ENCODE assay signal across 14 mouse cellular contexts in the genomic region with DNA sequence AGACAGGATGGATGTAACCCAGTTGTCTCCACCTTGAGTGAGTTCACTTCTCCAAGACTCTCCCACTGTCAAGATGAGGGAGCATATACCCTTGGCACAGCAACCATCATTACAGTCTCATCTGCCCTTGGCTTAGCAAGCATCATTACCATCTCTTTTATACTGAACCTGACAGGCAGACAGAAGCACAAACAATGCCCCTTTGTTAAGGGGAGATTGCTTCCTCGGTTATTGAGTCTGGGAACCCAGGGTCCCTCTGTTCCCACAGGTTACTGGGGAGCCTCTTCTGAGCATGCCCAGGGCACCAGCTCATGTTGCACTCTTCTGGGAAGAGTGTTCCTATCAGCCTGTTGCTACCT.
DNase-seq lines count a peak whose midpoint lies in the region; ATAC-seq and TF ChIP-seq lines count a peak whose summit lies in the region.
"Had no signal": no experiment of that assay in that cellular context is flagged by ENCODE, and none has a peak within 500 bp of the region (broad histone marks: within the 10 kb centered on the region; RNA-seq: fewer than 3 reads in every experiment).

No protein-coding gene starts in this region.

- H3K9me3 ChIP-seq in kidney, postnatal 0 days (replicated peaks; ENCODE audit: low read length): no peaks in the 10 kb centered on the region
- H3K9me3 ChIP-seq in midbrain, embryonic 10.5 days (replicated peaks): no peaks in the 10 kb centered on the region
- H3K9me3 ChIP-seq: embryonic facial prominence, embryonic 13.5 days; limb, embryonic 13.5 days; megakaryocyte, embryonic 14.5 days had no signal

- 34% methylated on average over 1 of the region's 1 CpGs for WGBS in kidney, postnatal 0 days
- WGBS in midbrain, embryonic 10.5 days: 0% methylated on average over 1 of the region's 1 CpGs

- DNase-seq in embryo, embryonic 10 days (ENCODE audit: low spot score): peak; percentile 45
- no peak for DNase-seq in embryo, embryonic 9.5 days (ENCODE audit: extremely low spot score)
- DNase-seq in kidney, postnatal 0 days (ENCODE audit: low spot score): no peak
- no peak for DNase-seq in kidney, postnatal 36 days
- peak; percentile 40 for DNase-seq in midbrain, embryonic 10.5 days (ENCODE audit: low spot score)
- DNase-seq in retina, postnatal 1 day: peak; percentile 94
- no peak for DNase-seq in ovary, adult 18-20 months (ENCODE audit: low spot score)
- DNase-seq in gastrocnemius, postnatal 14 days: no peak
- DNase-seq: adrenal gland, postnatal 25 days; cerebellum, adult 11-12 months; lung, embryonic 14.5 days had no signal

- H3K9ac ChIP-seq in kidney, postnatal 0 days (ENCODE audit: low read depth, low read length): no peak overlapping the region
- H3K9ac ChIP-seq: embryonic facial prominence, embryonic 13.5 days; limb, embryonic 13.5 days; lung, embryonic 14.5 days had no signal

- no peaks in the 10 kb centered on the region for H3K27me3 ChIP-seq in kidney, postnatal 0 days (ENCODE audit: insufficient read depth, low read length)
- no peaks in the 10 kb centered on the region for H3K27me3 ChIP-seq in midbrain, embryonic 10.5 days (ENCODE audit: low read depth, poor library complexity, severe bottlenecking)
- H3K27me3 ChIP-seq: embryonic facial prominence, embryonic 13.5 days; limb, embryonic 13.5 days had no signal

- peaks cover 25% of the 10 kb centered on the region for H3K4me1 ChIP-seq in kidney, postnatal 0 days (replicated peaks; ENCODE audit: insufficient read depth, low read length)
- peaks cover 71% of the 10 kb centered on the region for H3K4me1 ChIP-seq in midbrain, embryonic 10.5 days

- peak overlapping the region; percentile 39 for H3K27ac ChIP-seq in kidney, postnatal 0 days
- peak overlapping the region; percentile 88 for H3K27ac ChIP-seq in midbrain, embryonic 10.5 days (replicated peaks)
- H3K27ac ChIP-seq: limb, embryonic 13.5 days had no signal

- no peak for ATAC-seq in kidney, postnatal 0 days (replicated peaks; ENCODE audit: low FRiP score, low read depth)

- intact Hi-C loops in gastrocnemius, postnatal 14 days (cut with DNase I; ENCODE audit: low total_unique reads): no loop called here

- no peaks in the 10 kb centered on the region for H3K36me3 ChIP-seq in kidney, postnatal 0 days (ENCODE audit: insufficient read depth, low read length)
- H3K36me3 ChIP-seq in midbrain, embryonic 10.5 days: peaks cover 56% of the 10 kb centered on the region

- TF ChIP-seq CTCF in kidney, postnatal 0 days (IDR thresholded peaks at IDR 0.05; ENCODE audit: low read depth): no peak

- no peak overlapping the region for H3K4me3 ChIP-seq in kidney, postnatal 0 days (replicated peaks; ENCODE audit: low read depth, low read length)
- no peak overlapping the region for H3K4me3 ChIP-seq in midbrain, embryonic 10.5 days
- H3K4me3 ChIP-seq: embryonic facial prominence, embryonic 13.5 days; limb, embryonic 13.5 days; megakaryocyte, embryonic 14.5 days had no signal

- H3K4me2 ChIP-seq in kidney, postnatal 0 days (ENCODE audit: low read length): no peak overlapping the region
- H3K4me2 ChIP-seq: embryonic facial prominence, embryonic 13.5 days; limb, embryonic 13.5 days; lung, embryonic 14.5 days had no signal

Comparison
In these comparisons a context has a peak if more than half of its experiments do, and no peak if none do; other contexts are left out.
1. DNase-seq: peak in embryo, embryonic 10 days (single experiment), midbrain, embryonic 10.5 days (single experiment) and retina, postnatal 1 day (single experiment); none in embryo, embryonic 9.5 days (single experiment), kidney, postnatal 0 days (single experiment), kidney, postnatal 36 days (0 of 2), ovary, adult 18-20 months (single experiment) and gastrocnemius, postnatal 14 days (single experiment).